Mouse (Mus musculus): Measurements from ENCODE around the gene Gm5414. TPM values are rescaled to one million over a fixed set of nuclear protein-coding genes. Genes with fewer than 3 reads are reported as not detected.

Gm5414 gene
- not detected for polyA plus RNA-seq (2017; shearing (Covaris generic))

GRCm38 (mm10) chr15:101627884-101628283, at the start of gene Gm5414:
Gene Gm5414 (minus strand): TSS chr15:101628188.

GRCm38 (mm10) chr15:101647280-101647679, 19.3 kb upstream of the Gm5414 start, which contains the start of gene Gm5478:
Gene Gm5478 (minus strand): TSS chr15:101647380.

Other genes with a start within 250 kb of the Gm5414 start
- gene Krt7, start 217.1 kb downstream of the Gm5414 start, polyA plus RNA-seq (2017; shearing (Covaris generic)): 0.07 TPM
- 0.16 TPM for gene Krt87, start 189.4 kb downstream of the Gm5414 start, polyA plus RNA-seq (2017; shearing (Covaris generic))
- not detected for gene Krt88, start 180.4 kb downstream of the Gm5414 start, polyA plus RNA-seq (2017; shearing (Covaris generic))
- not detected for gene Krt81, start 164.4 kb downstream of the Gm5414 start, polyA plus RNA-seq (2017; shearing (Covaris generic))
- gene Krt86, start 154.7 kb downstream of the Gm5414 start, polyA plus RNA-seq (2017; shearing (Covaris generic)): not detected
- 2.7 TPM for gene Krt83, start 136.7 kb downstream of the Gm5414 start, polyA plus RNA-seq (2017; shearing (Covaris generic))
- not detected for gene Gm49425, start 110.9 kb downstream of the Gm5414 start, polyA plus RNA-seq (2017; shearing (Covaris generic))
- gene Krt84, start 95.4 kb downstream of the Gm5414 start, polyA plus RNA-seq (2017; shearing (Covaris generic)): 0.14 TPM
- gene Krt82, start 77.5 kb downstream of the Gm5414 start, polyA plus RNA-seq (2017; shearing (Covaris generic)): not detected
- gene Krt90, start 65.2 kb downstream of the Gm5414 start, polyA plus RNA-seq (2017; shearing (Covaris generic)): not detected
- 0.18 TPM for gene Krt75, start 54.3 kb downstream of the Gm5414 start, polyA plus RNA-seq (2017; shearing (Covaris generic))
- gene Gm5478, start 19.2 kb upstream of the Gm5414 start, polyA plus RNA-seq (2017; shearing (Covaris generic)): not detected
- gene Krt6b, start 52.1 kb upstream of the Gm5414 start, polyA plus RNA-seq (2017; shearing (Covaris generic)): not detected
- not detected for gene Krt6a, start 66.1 kb upstream of the Gm5414 start, polyA plus RNA-seq (2017; shearing (Covaris generic))
- not detected for gene Krt5, start 84.7 kb upstream of the Gm5414 start, polyA plus RNA-seq (2017; shearing (Covaris generic))
- gene Krt71, start 114.9 kb upstream of the Gm5414 start, polyA plus RNA-seq (2017; shearing (Covaris generic)): not detected
- gene Krt72, start 158.3 kb upstream of the Gm5414 start, polyA plus RNA-seq (2017; shearing (Covaris generic)): not detected
- gene Krt73, start 174.2 kb upstream of the Gm5414 start, polyA plus RNA-seq (2017; shearing (Covaris generic)): not detected
- gene Krt2, start 190.0 kb upstream of the Gm5414 start, polyA plus RNA-seq (2017; shearing (Covaris generic)): not detected
- 0.34 TPM for gene Krt1, start 222.6 kb upstream of the Gm5414 start, polyA plus RNA-seq (2017; shearing (Covaris generic))
- 0.10 TPM for gene Krt77, start 241.5 kb upstream of the Gm5414 start, polyA plus RNA-seq (2017; shearing (Covaris generic))

Data from CD4-positive, CD25-positive, alpha-beta regulatory T cell (primary cell).